Mouse (Mus musculus) 3T3-L1 (cell line): ENCODE data around the gene Duox2.

Experiments
- DNase-seq: peaks from one replicate; pipeline ENCODE4 v3.0.0-alpha.2; 2015; ENCODE audit warnings: low read depth, low spot score

Gene Duox2

GRCm38 (mm10) chr2:122302574-122303241 is 4.5 kb upstream of the Duox2 start:
- peak; percentile 83 for DNase-seq

DNA sequence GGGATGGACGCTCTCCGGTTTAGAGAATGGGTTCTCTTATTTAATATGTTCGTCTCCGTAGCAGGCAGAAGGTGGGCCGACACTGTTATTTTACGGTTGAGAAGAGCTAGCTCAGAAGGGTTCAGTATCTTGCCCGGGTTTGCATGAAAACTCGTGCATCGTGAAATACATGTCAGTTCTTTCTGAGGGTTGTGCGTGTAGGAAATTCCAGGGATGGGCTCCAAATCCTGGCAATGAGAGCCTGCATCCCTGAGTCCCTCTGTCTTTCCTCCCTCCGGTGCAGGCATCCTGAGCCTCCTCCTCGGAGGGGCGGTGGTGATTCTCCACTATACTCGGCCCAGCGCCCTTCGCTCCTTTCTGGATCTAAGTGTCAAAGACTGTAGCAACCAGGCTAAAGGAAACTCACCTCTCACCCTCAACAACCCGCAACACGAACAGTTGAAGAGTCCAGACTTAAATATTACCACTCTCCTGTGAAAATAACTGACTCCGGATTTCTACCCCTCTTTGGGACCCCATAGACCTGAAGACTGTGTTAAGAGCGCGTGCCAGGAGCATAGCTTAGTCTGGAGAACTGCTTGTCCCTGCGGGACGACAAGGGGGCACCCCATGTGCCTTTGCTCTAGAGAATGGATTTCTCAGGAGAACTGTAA is 3.8 kb upstream of the Duox2 start:
- DNase-seq, result no peak

- DNase-seq, result no peak
Observed at GRCm38 (mm10) chr2:122301081-122301920, 3.1 kb upstream of the Duox2 start.

DNA sequence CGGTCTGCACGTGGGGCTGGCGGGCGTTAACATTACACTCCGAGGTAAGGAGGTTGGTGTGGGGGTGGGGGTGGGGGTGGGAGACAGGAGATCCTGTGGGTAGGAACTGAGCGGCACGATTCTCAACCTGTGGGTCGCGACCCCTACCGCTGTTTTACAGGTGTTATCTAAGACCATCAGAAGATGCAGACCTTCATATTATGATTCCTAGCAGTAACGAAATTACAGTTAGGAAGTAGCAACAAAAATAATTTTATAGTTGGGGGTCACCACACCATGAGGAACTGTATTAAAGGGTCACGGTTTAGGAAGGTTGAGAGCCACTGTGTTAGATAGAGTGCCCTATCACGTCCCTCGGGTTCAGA is 2.4 kb upstream of the Duox2 start:
- DNase-seq, result no peak

GRCm38 (mm10) chr2:122299911-122300655 is 1.8 kb upstream of the Duox2 start:
- no peak for DNase-seq

GRCm38 (mm10) chr2:122298596-122299490 is 594 bp upstream of the Duox2 start, which contains the start of gene Duoxa2:
Duoxa2 (plus strand) TSS chr2:122298900.
- DNase-seq, result no peak

DNA sequence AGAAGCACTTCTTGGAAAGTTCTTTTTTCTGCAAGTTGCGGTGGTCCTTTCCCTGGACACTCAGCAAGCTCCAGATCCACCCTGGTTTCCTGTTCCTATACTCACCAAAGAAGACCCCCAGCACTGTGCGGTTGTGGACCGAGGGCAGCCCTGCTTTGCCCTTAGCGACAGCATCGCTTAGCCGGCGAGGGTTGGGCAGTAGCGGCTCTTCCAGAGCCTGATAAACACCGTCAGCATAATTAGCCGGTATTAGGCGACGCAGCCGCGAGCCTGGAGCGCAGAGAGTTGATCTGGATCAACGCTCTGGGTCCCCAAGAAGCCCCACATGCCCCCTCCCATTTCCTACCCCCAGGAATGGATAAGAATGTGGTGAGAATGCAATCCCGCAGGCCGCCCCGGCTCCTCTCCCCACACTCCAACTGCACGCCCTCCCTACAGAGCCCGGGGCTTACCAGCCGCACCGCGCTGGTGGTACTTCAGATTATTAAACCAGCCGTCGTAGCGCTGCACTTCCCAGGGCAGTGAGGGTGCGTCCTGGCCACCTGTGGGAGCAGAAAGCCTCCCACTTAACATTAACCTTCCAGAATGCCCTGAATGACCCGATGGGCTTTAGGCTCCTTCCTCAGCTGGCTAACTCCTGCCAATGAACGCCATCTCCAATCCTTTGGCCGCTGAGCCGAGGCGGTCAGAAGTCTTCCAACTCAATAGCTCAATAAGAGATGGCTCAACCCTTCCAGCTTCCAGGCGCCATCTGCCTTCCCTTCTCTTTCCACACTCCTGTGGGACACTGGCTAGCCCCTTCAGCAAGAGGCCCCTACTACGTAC is 766 bp downstream of the Duox2 start:
- DNase-seq, result no peak

DNA sequence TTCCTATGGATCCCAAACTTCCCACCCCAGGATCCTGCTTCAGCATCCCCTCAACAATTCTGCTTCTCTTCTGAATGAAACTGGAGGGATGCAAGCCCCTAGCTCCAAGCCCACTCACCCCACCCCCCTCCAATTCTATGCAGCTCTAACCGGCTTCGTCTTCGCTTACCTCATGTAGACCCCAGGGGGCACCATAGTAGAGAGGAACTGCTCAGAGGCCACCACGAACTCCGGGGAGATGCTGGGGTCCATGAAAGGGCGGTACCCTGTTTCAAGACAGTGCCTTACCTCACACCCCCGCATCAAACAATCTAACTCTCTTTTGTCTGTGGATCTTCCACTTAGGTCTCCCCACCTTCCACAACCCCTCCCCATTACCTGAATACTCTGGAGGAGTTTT is 3.3 kb downstream of the Duox2 start:
- no peak for DNase-seq

GRCm38 (mm10) chr2:122286137-122286536 is 12.1 kb downstream of the Duox2 start:
- DNase-seq, result no peak

DNA sequence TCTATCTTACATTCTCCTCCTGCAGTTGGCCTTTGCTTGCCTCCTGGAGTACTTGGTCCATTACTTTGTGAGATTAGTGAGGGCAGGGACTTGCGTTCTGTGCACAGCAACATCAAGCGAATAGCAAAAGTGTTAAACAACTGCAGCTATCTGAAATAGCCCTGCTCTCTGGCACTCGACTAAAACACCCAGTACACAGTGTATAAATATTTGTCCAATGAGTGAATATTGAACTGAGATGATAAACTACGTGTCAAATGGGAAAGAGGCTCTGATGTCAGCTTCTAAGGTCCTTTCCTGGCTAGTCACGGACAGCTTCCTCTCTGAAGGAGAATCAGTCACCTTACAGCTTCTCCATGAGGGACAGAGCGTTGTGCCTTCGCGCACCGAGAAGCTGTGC is 14.2 kb downstream of the Duox2 start:
- no peak for DNase-seq

GRCm38 (mm10) chr2:122278769-122279168 is 19.5 kb downstream of the Duox2 start:
- DNase-seq, result no peak

DNA sequence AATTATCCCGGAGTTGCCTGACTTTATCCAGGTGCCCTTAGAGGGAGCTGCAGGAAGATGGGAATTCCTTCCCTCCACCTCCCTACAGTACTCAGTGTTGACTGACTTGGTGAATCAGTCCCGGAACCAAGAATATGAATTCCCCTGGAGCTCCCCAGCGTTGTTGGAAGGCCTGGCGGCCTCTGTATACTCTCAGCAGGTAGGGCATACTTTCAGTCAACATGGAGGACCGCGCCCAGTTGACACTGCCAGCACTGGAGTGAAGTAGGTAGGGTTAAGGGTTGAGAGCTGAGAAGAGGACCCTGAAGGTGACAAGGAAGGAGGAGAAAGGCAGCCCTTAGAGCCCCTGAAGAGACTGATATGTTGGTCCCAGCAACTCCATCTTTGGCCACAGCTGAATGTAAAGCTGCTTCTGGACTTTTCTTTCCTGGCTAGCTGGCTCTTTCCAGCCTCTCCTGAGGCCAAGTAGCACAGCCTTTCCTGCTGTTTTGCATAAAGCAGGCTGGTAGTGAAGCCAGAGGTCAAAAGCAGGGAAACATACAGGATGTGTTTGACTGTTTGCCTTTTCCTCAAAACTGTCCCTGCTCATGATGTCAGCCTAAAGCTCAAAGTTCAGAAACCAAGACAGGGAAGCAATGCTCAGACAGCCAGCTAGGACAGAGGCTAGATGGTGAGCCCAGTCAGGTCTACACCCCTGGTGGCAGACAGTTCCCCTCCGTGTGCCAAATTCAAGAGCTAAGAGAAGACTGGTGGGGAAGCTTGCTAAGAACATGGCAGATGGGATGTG is 31.6 kb downstream of the Duox2 start:
- no peak for DNase-seq

- DNase-seq, result no peak
Observed at GRCm38 (mm10) chr2:122264690-122265089, 33.6 kb downstream of the Duox2 start.

DNA sequence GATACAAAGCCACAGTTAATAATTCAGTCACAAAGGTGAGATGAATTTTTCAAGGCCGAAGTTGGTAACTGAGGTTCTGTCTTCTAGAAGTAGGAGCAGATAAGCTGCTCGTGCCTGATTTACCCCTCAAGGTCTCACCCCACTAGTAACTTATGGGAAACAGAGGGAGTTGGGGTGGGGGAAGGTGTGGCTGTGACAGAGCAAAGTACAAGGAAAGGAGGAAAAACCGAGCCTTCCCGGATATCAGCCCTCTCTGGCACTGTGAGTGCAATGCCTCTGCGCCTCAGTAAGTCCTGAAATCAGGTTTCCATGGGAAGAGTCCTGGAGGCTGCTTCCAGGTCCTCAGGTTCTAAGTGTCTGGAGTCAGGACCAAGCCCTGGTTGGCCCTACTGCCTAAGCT is 37.5 kb downstream of the Duox2 start:
- no peak for DNase-seq

DNA sequence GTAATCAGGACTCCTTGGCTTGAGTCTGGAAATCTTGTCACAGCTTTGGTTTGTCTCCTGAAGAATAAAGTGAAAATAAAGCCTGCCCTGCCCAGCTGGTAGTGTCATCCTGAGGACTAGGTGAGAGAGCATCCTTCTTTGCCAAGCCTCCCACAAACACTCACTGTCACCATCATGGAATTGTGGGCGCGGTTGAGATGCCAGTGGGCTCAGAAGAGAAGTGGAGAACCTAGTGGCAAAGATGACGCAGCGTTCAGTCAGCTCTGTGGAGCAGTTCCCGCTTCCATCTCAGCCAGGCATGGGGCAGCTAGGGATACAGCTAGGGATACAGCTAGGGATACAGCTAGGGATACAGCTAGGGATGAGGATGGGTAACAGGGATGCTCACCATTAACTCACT is 42.3 kb downstream of the Duox2 start:
- peak; percentile 32 for DNase-seq

- no peak for DNase-seq
Observed at GRCm38 (mm10) chr2:122247786-122248185, 50.5 kb downstream of the Duox2 start.

DNA sequence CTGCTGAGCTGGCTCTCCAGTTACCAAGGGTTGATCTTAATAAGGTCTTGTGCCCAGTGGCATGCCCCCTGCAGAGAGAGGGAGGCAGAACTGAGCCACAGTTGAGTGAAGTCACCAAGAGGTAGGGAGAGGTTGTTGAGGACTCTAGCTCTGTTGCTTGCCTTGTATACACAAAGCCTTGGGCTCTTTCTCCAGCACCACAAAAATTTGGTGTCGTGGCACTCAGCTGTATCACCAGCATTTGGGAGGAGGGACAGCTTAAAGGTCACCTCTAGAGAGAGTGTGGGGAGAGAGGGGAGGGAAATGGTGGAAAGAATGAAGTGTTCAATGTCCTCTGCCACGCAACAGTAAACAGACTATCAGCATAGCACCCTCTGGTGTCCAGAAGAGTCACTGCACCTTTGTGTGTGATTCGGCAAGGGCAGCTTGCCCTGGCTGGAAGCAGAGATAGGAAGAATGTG is 54.5 kb downstream of the Duox2 start:
- peak; percentile 90 for DNase-seq

DNA sequence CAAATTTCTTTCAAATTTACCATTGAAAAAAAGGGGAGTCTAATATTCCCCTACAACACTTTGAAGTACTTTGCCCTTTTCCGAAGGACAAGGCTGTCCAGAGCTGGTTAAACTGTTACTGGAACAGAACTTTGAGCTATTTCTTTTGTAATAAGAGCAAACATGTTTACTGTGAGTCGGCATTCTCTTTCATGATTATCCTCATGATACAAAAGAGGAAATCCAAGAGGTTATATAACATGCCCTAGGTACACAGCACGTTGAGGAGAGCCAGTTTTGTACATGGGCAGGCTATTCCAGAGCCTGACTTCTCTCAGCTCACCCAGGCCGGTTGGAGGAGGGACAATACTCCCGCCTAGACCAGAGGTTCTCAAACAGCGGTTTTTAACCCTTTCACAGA is 56.3 kb downstream of the Duox2 start:
- DNase-seq, result no peak

DNA sequence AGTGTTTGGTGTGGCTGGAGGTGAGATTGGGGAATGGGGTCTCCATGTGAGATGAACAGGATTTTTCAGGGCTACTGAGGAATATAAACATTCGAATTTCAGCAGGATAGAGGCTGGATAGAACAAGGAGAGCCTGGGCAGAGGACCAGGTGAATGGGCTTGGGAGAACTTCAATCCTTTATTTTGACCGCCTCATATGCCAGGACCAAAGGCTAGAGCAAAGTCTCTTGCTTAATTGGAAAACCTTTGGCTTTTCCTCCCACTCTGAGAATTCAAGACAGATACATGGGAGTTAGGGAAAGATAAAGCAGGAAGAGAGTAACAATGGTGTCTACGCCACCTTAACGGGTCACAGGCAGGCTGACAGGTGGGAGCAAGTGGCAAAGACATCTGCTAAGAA is 57.0 kb downstream of the Duox2 start:
- no peak for DNase-seq
